Mouse (Mus musculus) olfactory bulb, adult 2 months (tissue): Measurements from ENCODE around the gene Zfp607b.

Experiments used
- CTCF ChIP-seq: fragments of 200-500 bp; IDR thresholded peaks from 2 replicates; pipeline ENCODE4 v1.5.1; 2012; ENCODE audit warnings: low read depth, mild to moderate bottlenecking, low read length, moderate library complexity; ENCODE audit not compliant: insufficient read depth
- POLR2A ChIP-seq: fragments of 200-500 bp; IDR thresholded peaks from 2 replicates; pipeline ENCODE4 v1.6.1; 2012; ENCODE audit warnings: mild to moderate bottlenecking, low read depth, low read length, moderate library complexity; ENCODE audit not compliant: insufficient read depth

GRCm38 (mm10) chr7:27653681-27654437 lies 35.3 kb upstream of the Zfp607b start, which contains the start of gene Ttc9b:
- peak; percentile 45; the same call in 1 of the 2 replicates for TF ChIP-seq POLR2A
- peak; percentile 13; the same call in 1 of the 2 replicates for TF ChIP-seq CTCF
